Mouse (Mus musculus) CH12F3 (cell line): ENCODE measurements around the gene Coq10a.

Experiments
- in situ Hi-C: fragments of 300-500 bp; cut with MboI; formaldehyde crosslinking; loops from 2 replicates; pipeline ENCODE4 v1.14.3; 2020; ENCODE audit warnings: low sequenced_read_pairs

Gene Coq10a

DNA sequence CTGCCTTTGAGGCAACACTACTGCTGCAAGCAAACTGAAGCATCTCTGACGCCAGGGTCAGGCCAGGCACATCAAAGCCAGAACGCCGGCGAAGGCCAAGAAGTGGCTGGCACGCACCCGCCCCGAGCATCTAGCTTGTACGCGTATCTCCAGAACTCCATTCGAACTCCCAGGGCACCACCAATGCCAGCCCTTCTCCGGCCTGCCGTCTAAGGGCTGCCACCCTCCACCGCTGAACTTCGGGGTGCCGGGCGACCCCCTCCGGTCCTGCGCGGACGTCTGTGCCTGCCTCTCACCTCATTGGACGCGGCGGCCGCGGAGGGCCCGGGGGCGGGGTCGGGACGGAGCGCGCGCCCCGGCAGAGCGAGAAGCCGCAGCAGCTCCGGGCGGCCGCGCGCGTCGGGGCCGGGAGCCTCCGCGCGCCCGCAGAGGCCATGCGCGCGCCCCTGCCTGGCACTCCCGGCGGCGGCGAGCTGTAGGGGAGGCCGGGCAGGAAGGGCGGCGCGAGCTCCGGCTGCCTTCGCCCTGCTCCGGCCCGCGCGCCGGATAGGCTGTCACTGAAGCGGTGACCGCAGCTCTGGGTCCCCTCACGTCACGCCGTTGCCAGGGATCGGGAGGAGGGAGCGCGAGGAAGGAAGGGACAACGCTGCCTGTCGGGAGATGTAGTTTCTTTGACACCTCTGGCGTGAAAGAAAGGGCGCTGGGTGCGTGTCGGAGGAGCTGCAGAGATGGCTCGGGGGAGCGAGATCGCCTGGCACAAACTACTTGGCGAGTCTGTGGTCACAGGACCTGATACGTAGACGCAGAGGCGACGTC is at the start of gene Coq10a:
Coq10a (minus strand) TSS at position 596 of the 816 bp plus-strand sequence.
- in situ Hi-C loops, result no loop called here

DNA sequence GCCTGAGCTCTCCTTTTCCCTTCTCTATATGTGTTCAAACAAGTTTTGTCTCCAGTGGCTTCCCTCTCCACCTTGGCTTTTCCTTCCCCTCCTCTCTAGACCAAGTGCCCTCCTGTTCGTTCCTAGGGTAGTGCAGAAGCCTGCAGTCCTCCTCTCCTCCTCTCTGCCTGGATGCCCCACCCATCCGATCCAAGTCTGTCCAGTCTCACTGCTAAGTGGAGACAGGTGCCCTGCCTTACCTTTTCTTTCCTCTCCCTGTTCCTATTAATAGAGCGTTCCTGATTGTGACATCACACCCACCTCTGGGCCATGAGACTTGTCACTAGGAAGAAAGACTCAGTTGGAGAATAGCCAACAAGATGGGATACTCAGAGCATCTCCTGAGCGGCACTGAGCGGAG is 46.1 kb upstream of the Coq10a start:
- in situ Hi-C loops, result no loop called here

DNA sequence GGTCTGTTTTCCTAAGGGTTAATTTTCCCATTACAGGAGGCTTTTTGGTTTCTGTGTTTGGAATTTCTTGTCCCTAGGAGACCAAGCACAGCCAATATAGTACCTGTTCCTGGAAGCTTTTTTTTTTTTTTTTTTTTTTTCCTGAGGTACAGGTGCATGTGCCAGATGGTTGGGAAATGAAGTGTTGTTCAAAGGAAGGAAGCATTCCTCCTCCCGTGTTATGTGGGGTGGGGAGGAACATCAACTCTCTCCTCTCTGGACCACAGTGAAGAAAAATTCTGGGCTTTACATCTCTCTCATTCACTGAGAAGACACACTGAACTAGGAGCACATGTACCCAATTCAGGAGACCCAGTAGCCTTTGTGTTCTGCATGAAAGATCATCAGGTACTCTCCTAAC is 44.3 kb upstream of the Coq10a start:
- in situ Hi-C loops, result no loop called here

DNA sequence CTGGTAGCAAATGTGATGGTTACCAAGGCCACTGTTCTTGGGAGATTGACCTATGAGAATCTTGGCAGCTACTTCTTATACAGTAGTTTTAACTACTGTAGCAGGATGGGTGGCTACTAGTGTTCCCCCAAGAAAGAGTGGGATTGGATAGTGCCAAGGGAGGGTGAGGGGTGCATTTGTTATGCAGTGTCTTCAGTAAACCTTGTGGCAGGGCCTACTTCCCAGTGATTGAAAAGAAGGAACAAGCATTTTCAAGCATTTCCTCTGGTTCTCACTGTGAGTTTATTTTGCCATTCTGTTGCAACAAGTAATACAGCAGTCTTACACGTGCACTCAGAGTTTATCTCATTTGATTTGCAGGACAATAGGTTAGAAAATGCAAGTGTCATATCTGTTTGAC is 43.8 kb upstream of the Coq10a start:
- in situ Hi-C loops, result no loop called here

DNA sequence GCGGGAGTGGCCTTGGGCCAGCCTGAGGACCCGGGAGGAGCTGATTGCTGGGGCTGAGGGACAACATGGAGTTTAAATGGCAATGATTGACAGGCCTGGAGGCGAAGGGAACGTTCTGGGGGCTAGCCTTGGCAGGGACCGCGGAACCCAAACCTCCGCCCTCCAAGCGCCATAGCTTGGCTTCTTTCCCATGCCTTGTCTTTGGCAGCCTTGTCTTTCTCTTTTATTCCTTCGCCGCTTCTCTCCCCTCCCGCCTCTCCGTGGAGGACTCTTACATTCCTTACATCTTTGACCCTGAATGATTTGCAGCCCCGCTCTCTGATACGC is 43.2 kb upstream of the Coq10a start:
- in situ Hi-C loops, result no loop called here

DNA sequence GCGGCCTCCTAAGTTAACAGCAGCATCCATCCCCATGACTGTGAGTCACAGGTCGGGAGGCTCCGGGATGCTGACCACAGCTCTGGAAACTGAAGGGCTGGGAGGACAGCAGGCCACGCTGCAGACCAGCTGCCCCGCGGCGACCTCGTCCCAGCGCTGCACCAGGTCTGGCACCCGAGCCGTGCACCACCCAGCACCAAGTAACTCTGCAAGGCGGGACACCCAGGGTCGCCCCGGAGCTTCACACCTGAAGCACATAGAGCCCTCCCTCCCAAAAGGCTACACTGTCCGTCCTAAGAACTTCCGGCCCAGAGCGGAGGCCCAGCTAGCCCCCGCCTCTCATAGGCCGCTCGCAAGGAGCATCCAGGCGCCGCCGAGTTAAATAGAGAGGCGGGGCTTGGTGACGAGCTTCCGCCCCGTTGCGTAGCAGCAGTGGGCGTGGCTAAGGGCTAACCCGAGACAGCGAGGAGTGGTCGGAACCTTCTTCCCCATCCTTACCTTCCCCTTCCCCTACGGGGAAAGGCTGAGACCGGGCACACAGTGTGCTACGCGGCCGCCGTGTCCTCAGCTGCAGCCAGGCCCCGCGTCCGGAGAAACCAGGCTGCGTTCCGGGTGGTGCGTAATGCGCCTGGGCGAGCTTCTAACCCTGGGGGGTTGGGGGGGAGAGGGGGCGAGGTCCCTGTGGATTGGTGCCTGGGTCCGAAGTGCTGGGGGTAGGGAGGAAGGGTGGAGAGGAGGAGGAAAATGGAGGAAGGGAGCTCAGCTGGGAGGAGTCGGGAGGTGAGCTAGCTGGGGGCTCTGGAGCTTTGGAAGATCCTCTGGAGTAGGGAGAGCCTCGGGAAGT is 42.6 kb upstream of the Coq10a start, which contains the start of the genes Nabp2 and Rnf41:
Nabp2 (minus strand) TSS at position 282 of the 844 bp plus-strand sequence.
Rnf41 (plus strand) TSS at position 447 of the 844 bp plus-strand sequence.
- in situ Hi-C loops, result no loop called here

DNA sequence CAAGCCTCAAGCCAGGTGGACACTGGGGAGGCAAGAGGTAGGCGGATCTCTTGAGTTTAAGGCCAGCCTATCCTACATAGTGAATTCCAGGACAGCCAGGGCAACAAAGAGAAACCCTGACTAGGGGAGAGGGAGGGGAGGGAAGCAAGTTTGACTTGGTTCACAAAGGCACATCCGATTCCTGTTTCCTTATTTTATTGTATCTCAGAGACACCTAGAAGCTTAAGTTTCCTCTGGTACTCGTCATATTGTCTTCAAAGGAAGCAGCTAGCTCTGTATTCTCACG is 41.7 kb upstream of the Coq10a start:
- in situ Hi-C loops, result no loop called here

DNA sequence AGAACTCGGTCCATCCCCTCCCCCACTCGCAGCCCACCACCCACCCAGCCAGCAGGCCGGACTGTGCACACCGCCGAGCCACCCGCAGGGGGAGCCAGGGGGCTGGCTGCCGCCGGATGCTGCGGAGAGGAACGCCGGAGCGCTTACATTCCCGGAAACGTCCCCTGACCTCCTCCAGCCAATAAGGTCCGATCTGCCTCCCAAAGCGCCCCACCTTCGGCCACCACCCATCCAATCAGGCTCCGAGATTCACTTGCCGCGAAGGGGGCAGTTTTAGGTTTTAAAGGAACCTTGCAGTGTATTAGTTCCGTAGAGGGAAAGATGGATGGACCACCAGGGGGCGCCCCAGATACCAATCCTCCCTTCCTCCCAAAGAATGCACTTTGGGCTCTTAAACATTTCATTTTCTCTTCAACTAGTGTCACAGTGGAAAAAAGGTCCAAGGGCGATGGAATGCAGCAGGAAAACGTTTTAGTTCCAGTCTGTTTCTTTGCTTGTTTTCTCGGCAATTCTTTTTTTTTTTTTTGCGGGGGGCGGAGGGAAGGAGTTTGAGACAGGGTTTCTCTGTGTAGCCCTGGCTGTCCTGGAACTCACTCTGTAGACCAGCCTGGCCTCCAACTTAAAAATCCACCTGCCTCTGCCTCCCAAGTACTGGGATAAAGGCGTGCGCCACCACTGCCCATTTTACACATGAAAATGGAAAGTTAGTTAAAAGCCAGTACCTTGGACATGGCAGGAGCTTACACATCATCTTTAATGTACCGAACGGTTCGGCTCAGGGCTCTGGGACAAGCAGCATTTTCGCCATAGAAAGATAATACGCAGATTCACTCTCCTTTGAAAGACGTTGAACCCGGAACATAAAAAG is 41.1 kb upstream of the Coq10a start:
- in situ Hi-C loops, result no loop called here

DNA sequence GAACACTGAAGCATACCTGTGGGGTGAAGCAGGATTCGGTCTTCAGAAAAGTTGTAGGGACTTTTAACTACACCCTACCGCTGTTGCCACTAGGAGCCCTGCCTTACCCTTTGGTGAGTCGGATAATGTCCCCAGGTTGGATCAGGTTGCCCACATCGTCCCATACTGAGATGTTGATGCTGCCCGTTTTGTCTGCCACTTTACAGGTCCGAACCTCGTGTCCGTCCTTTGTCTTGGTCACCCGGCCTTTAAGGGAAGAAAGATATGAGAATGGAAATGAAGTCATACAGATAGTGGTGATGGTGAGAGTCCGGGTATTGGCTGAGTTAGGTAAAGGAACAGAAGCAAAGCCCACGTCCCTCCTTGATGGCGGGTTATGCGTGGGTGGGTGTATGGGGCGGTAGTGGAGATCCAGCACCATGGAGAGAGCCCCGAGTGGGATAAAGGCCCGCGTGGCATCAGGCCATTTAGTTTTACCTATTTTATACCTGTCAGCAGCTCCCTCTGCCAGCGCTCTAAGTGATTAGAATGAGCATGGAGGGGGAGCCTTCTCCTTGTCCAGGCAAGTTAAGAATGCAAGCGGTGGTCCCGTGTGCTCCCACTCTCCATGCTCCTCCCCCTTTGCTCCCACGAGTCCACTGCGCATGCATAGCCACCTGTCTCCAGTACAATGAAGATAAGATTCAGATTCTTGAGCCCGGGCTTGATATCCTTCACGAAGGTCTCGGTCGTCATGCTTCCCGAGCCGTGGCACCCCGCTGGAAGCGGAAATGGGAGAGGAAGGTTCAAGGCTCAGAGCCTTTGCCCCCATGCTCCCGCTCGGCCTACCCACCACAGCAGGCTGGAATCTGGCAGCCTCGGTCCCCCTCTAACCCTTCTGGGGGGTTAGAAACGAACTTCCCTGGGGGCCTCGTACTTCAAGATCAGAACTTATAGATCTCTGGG is 40.1 kb upstream of the Coq10a start:
- in situ Hi-C loops, result no loop called here

DNA sequence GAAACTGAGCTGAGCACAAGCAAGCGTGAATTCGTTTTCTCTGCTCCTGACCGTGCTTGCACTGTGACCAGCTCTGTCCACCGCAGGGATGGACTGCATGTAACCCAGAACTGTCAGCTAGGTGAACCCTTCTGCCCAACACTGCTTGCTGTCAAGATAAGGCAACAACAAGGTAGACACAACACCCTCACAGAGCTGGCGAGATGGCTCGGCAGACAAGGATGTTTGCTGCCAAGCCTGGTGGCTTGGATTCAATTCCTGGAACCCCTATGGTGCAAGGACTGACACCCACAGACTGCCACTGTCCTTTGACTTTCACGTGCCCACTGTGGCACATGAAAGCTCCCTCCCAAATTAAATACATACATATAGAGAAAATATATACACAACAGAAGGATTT is 35.1 kb upstream of the Coq10a start:
- in situ Hi-C loops, result no loop called here

DNA sequence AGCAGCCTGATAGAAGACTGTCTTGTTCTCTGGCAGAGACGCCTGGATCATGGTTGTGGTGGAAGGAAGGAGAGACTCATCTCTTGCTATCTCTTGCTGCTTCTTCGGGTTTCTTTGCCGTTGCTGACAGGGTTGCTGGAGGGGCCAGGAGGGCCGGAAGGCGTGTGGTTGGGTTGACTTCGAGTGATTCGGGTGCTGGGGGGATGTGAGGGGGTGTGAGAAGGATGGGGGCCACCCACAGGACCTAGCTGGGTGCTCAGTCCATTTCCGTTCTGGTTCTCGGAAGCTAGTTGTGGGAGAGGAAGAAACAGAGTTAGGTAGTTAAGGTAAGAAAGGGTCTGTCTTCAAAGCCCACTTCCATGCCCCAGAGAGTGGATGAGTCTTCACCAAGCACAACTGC is 32.8 kb upstream of the Coq10a start:
- in situ Hi-C loops, result no loop called here

DNA sequence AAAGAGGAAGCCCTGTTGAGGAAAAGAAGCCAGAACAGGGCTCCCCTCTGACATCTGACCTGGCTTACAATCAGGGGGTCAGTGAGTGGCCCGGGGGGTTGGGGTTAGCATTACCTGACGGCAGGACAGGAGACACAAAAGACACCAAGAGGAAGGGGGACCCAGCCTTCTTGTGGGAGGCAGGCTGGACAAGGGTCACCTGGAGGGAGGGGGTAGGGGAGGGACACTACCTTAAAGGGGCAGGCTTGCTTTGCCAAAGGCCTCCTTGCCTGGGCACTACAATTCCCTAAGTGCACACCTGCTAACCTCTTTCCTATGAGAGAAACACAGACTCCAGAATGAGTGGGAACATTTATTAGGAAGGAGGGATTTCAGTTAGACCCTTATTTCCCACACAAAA is 32.3 kb upstream of the Coq10a start, which contains the start of gene Slc39a5:
Slc39a5 (minus strand) TSS at position 174 of the 400 bp plus-strand sequence.
- in situ Hi-C loops, result no loop called here

DNA sequence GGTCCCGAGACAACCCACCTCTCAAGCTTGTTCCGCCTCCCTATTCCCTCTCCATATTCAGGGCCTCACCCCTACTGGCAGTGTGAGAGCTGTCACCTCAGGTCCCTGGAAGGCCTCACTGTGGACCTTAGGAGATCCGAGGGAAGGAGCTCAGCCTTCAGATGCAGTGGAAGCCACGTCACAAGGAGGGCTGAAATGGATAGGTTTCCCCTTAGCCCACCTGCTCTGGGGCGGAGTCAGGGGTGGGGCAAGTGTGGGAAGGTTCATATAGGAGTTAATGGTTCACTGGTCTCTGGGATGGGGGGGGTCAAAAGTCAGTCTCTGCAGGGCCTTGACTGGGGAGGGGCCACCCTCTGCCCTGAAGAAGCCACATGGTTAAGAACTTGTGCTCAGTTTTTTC is 31.5 kb upstream of the Coq10a start:
- in situ Hi-C loops, result no loop called here

DNA sequence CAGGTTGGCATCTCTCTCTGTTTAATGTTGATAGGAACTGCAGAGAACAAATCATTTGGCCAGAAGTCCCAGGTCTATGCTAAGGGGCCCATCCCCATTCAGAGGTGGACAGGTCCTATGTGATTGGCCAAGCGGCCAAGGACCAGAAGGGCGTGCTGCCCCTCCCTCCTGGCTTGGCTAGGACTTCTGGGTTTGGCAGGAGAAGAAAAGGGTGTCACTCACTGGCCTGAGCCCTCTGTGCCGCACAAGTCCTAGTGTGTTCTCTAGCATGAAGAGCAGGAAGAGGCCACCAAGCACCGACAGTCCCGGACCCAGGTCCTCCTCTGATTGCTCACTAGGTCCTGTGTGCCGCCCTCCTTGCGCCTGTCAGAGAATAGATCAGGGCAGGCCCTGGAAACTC is 28.7 kb upstream of the Coq10a start:
- in situ Hi-C loops, result no loop called here

DNA sequence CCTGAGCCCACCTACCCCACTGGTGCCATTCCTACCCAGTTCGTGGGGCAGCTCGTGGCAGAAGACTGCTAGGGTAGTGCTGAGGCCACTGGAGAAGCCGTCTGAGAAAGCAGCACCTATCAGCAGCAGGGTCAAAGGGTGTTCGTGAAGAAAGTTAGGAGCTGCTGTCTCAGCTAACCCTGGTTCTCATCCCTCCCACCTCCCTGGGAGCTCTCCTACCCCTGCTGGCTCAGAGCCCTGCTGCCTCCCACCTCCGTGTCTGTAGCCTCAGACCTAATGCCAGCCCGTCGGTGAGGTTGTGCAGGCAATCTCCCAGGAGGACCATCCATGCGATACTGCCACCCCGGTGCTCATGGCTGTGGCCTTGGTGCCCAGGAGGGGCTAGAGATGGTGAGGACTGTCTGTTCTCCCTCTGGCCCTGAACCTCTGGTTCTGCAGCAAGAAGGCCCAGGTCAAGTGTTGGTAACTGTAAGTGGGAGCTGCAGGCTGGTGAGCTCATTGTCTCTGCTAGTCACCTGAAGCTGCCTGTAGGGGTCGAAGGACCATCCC is 28.0 kb upstream of the Coq10a start:
- in situ Hi-C loops, result no loop called here

DNA sequence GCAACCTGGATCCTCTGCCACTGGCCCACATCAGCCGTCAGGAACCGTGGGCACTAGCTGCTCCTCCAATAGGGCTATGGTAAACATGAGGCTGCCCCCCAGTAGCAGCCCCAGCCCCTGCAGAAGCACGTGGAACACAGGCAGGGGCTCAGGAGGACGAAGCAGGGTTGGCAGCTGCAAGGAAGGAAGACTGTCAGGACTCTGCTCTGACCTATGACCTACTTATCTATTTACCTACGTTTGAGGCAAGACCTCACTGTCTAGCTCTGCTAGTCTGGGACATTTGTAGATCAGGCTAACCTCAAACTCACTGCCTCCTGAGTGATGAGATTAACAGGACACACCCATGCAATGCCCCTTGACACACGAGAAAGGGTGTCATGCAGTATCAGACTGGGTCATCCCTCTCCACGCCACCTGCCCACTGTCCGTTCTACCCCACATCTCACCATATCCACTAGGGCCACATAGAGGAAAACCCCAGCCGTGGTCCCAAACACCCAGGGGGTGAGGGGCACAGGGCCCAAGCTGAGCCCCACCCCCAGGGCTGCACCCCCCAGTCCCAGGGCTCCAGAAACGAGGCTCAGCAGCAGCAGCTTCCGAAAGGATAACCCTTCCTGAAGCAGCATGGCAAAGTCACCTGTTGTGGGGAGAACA is 27.3 kb upstream of the Coq10a start:
- in situ Hi-C loops, result no loop called here

DNA sequence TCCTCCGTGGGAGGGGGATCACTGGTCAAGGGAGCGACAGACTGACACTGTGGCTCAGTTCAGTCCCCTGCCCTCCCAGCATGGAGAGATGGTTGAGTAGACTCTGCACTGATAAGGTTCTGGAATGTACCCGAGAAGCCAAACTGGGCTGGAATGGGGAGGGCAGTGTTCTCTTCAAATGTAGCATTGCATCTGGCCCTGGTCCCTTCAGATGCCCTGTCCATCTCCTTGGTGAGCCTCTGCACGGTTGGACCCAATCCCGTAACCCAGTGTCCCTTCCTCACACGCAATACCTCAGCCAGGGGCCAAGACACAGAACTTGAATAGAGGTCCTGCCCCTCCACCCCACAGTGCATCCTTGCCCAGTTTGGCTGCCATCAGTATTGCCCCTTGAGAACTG is 23.1 kb upstream of the Coq10a start:
- in situ Hi-C loops, result no loop called here

DNA sequence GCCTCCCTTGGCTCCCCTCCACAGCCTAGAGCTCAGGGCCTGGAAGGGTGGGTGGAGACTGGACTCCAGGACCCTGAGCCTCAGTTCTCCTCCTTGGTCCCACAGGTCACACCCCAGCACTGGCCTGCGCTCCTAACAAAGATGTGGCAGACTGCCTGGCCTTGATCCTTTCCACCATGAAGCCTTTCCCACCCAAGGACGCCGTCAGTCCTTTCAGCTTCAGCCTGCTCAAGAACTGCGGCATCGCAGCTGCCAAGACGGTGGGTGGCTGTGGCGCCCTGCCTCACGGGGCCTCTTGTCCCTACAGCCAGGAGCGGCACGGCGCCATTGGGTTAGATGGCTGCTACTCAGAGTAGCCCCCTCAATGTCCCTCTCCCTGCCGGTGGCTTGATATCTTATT is 21.6 kb upstream of the Coq10a start:
- in situ Hi-C loops, result no loop called here

DNA sequence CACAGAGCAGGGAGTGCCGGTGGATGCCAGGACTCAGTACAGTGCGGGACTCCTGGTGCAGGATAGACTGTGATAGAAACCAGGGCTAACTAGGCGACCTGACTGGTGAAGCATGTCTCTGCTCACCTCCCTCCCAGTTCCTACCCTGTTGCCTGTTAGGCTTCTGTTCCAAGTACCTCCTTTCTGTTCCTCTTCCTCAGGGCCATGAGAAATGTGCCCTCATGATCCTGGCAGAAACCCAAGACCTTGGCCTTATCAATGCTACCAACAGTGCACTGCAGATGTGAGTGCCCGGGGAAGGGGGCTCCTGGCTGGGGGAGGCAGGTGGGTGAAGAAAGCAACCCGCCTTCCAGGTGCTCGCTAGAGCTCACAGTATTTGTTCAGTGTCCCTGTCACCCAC is 20.8 kb upstream of the Coq10a start:
- in situ Hi-C loops, result no loop called here
